Mouse (Mus musculus) heart, adult 2 months (tissue): ENCODE data around the gene Rarres1.

Experiments
- EP300 ChIP-seq: fragments of 200-500 bp; IDR thresholded peaks from 2 replicates; pipeline ENCODE4 v1.6.1; 2011; ENCODE audit warnings: low read depth, low read length, control low read depth; ENCODE audit not compliant: insufficient read depth
- POLR2A ChIP-seq: fragments of 200-500 bp; IDR thresholded peaks from 2 replicates; pipeline ENCODE4 v1.6.1; 2011; ENCODE audit warnings: mild to moderate bottlenecking, low read depth, low read length, control low read depth; ENCODE audit not compliant: insufficient read depth

DNA sequence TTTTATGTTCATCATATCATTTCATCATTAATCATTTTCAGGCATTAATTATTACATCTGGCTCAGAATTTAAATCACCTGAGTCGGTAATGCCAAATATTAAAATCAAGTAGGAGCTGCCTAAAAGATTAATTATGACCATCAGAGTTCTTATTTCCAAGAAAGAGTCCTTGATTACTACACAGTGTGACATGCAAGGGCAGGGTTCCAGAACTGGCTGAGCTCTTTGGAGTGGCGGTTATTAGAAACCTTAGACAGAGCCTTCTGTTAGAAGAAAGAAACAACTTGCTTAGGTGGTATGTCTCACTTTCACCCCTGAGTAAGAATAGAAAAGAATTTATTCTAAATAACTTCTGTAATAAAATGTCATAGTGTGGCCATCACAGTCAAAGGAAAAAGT lies 48.0 kb downstream of the Rarres1 start:
- TF ChIP-seq POLR2A, result no peak
- no peak for TF ChIP-seq EP300
